Mouse (Mus musculus) c-Kit-positive CD71-positive TER-119-negative erythroid progenitor cells, embryonic 14.5 days (primary cell): ENCODE measurements around the gene Dcxr.
"Not testable (repeated sequence)": the region's sequence is repeated elsewhere in the genome, so short reads cannot be mapped to it uniquely, and the experiment has no call there.

ENCODE experiments used
- DNase-seq: peaks from one replicate; pipeline ENCODE4 v3.0.0-alpha.2; 2013; ENCODE audit warnings: low read depth

Gene Dcxr

GRCm38 (mm10) chr11:120727169-120727527 lies at the start of gene Dcxr:
Dcxr (minus strand) TSS chr11:120727281.
- DNase-seq: peak; percentile 90

- DNase-seq: peak; percentile 89
Measured at GRCm38 (mm10) chr11:120775774-120776469, 48.8 kb upstream of the Dcxr start.

DNA sequence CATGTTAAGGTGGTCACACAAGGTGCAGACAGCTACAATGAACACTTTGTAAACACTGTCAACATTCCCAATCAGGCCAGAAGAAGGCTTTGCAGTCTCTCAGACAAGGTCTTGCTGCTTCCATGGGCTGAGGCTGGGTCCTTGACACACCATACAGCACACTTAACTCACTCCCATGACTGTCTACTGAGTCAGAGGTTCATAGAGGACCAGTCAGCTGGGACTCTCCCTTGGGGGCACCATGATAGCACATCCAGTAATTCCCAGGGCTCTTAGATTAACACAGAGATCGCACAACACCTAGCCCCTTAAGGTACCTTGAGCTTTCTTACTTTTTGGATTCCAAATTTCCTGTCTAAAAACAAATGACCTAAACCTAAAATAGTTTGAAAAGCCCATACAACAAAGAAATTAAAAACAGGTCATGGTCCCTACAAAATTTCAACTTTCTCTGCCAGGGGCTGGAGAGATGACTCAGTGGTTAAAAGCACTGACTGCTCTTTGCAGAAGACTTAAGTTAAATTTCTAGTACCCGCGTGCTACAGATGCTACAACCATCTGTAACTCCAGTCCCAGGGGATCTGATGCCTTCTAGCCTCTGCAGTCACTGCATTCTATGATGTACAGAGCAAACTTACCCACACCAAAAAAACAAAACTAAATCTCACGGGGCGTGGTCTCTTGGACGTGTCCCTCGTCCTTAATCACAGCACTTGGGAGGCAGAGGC lies 46.5 kb upstream of the Dcxr start:
- no peak for DNase-seq

GRCm38 (mm10) chr11:120772749-120773148 lies 45.7 kb upstream of the Dcxr start:
- DNase-seq: no peak

GRCm38 (mm10) chr11:120768206-120768605 lies 41.1 kb upstream of the Dcxr start:
- DNase-seq: no peak

DNA sequence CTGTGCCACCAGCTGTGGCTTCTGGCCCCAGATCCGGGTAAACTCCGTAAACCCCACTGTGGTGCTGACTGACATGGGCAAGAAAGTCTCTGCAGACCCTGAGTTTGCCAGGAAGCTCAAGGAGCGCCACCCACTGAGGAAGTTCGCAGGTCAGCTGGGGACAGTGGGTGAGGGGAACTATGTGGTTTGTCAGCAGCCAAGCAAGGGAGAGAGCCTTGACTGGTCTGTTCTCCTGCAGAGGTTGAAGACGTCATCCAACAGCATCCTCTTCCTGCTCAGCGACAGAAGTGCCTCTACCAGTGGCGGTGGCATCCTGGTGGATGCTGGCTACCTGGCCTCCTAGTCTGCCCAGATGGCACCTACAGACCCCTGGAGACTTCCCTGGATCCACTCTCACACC lies 39.9 kb upstream of the Dcxr start:
- DNase-seq: not testable (repeated sequence)

DNA sequence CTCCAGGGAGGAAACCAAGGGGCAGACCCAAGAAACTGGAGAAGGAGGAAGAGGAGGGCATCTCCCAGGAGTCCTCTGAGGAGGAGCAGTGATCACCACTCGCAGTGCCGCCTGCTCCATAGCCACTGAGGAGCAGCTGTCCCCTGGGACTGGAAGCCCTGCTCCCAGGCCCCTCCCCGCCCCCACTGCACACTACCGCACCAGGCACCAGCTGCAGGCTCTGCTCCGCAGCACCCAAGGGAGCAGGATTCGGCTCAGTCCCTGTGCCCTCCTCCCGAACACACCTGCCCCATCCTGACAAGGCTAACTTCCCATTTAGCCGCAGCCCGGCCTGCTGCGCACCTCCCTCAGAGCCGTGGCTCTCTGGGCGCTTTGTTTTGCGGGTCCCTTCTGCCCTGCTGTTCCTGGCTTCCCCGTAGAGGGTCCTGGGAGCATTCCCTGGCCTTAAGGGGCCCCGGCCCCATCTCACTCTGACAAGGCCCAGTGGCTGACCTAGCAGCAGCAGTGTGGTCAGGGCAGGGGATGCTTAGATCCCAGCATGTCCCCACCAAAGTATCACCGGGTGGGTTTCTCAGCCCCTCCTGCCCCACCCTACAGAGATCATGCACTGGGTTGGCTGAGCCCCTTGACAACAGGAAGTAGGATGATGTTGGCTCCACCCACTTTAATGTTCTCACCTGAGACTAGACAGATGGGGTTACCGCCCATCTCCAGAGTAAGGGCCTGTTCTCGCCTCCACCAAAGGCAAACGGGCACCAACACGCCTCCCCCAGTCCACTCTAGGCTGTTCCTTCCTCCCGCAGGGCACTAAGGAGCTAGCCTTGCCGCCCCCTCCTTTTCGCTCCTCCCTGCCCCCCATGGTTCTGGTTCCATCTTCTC lies 36.3 kb upstream of the Dcxr start:
- DNase-seq: not testable (repeated sequence)

DNA sequence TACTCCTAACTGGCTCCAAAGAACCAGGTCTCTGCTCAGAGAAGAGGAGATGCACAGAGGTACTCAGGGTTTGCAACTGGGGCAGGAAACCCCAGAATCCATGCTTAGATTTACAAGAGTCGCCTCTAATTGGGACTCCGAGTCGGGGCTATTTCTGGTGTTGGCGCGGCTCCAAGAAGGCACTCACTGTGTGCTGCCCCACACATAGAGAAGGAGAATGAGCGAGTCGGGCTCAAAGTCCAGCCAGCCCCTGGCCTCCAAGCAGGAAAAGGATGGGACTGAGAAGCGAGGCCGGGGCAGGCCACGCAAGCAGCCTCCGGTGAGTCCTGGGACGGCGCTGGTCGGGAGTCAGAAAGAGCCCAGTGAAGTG lies 35.6 kb upstream of the Dcxr start, which contains the start of gene Hmga1b:
Gene Hmga1b (plus strand): TSS at position 123 of the 370 bp plus-strand sequence.
- DNase-seq: not testable (repeated sequence)

GRCm38 (mm10) chr11:120761811-120762671 lies 35.0 kb upstream of the Dcxr start:
- DNase-seq: no peak

GRCm38 (mm10) chr11:120760236-120760635 lies 33.2 kb upstream of the Dcxr start:
- no peak for DNase-seq

DNA sequence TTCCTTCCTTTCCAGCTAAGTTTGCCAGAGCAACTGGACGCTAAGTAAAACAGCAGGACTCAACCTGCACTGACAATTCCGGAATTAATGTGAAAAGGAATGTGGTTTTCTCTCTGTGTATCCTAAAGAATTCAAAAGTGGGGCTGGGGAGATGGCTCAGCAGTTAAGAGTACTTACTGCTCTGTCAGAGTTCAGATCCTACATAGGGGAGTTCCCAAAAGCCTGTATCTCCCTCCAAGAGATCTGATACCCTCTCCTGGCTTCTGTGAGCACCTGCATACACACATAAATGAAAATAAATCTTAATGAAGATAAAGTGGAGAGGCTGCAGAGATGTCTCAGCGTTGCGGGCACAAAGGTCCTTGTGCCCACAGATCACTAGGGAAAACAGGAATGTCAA lies 24.5 kb upstream of the Dcxr start:
- no peak for DNase-seq

GRCm38 (mm10) chr11:120749430-120749829 lies 22.3 kb upstream of the Dcxr start:
- DNase-seq: peak; percentile 34

DNA sequence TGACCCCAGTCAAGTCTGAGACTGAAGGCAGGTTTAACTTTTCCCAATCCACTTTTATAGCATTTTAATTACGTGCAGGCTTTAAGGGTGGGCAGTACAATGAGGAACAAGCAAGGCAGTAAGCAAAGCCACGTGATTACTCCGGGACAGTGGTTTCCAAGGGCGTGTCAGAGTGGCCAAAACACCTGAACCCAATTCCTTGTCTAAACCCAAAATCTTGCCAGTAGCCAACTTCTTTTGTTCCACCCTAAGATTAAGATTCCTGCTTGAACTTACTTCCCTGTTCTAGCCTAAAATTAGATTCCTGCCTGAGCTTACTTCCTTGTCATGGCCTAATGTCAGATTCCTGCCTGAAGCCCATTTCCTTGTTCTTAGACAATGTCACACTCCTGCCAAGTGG lies 20.9 kb upstream of the Dcxr start:
- DNase-seq: no peak

GRCm38 (mm10) chr11:120744121-120744701 lies 17.1 kb upstream of the Dcxr start:
- no peak for DNase-seq

DNA sequence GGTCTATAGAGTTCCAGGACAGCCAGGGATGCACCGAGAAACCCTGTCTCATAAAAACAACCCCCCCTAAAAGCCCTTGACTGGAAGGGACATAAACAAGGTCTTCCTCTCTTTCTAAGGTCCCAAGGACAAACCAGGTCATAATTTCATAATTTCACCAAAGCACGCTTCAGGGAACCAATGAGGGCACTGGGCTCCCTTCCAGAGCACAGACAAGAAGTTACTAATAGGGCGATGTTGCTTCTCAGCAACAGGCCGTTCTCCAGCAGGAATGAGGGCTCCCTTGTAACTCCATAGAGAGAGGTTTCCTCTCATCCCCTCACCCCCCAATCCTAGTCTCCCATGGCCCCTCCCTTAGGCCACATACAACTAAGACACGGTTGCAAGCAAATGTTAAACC lies 13.9 kb upstream of the Dcxr start:
- no peak for DNase-seq

DNA sequence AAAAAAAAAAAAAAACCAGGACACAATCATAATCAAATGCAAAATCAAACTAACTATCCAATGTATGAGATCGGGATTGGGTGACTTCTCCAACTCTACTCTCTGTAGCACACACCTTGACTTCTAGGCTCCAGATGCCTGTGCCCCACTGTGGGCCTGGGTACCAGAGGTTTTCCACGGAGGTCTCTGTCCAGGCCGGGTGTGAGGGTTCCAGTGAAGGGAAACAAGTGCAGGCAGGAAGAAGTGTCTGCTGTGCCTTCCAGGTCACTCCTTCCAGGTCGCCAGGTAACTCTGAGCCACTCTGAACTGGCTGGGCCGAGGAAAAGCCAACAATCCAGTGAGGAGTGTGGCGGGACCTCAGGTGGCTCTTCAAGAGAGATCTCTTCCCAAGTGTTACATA lies 9.3 kb upstream of the Dcxr start:
- DNase-seq: no peak

GRCm38 (mm10) chr11:120733521-120733920 lies 6.4 kb upstream of the Dcxr start:
- DNase-seq: no peak

DNA sequence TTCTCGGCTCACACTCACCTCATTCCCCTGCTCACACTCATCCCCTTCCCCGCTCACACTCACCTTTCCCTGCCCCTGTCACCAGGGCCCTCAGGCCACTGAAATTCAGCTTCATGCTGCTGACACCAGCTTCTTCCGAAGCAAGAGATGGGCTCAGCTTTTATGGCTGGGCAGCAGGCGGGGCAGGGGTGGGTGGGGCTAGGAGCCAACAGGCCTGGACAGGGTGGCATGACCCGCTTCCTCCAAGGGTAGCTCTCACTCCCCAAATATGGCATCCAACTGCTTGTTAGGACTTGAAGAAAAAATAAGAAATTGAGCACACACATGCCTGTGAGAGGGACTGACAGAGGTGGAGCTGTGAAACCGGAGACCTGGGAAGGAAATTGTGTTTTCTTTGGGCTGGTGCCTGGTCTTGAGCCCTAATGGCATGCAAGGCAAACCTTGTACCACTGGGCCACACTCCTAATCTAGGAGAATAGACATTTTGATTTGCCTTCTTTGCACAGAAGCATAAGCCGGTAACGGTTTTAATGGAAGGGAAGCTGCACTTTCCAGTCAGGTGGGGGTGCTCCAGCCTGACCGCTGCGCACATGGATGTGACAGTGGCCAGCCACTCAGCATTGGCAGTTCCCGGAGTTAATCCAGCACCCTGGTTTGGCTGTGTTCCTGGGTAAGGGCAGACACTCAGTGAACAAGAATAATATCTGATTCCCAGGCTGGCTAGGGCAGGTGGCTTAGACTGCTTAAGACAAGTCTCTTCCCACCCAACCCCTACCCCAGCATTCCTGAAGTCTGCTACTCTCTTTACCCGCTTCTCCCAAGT lies 5.0 kb upstream of the Dcxr start, which contains the start of gene Cbr2:
Gene Cbr2 (minus strand): TSS at position 257 of the 823 bp plus-strand sequence.
- DNase-seq: no peak

DNA sequence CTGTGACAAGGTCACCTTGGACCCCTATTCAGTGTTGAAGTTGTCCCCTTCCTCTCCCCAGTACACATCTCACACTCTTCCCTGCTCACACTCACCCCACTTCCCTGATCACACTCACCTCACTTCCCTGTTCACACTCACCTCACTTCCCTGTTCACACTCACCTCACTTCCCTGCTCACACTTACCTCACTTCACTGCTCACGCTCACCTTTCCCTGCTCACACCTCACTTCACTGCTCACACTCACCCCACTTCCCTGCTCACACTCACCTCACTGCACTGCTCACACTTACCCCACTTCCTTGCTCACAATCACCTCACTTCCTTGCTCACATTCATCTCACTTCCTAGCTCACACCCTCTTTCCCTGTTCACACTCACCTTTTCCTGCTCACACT lies 4.3 kb upstream of the Dcxr start:
- DNase-seq: no peak

DNA sequence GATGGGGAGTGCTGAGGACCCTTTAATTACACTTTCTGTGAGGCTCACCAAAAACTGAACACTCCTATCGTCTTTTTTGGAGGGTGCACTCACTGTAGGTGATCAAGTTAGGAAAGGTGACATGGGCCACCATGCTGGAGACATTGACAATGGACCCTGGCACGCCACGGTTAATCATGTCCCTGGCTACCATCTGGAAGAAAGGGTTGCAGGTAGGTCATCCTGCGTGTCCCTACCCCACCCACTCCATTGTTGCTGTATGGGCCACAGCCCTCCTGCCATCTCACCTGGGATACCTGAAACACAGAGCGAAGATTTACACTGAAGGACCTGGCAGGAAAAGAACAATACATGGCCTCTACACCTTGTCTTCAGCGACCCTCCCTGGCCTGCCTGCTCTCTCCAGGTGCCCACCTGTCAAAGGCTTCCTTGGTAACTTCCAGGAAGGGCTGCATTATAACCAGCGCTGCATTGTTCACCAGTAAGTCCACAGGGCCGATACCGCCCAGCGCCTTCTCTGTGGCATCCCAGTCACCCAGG lies 3.3 kb upstream of the Dcxr start:
- DNase-seq: no peak
